Mouse (Mus musculus) frontal cortex, postnatal 10 days (tissue): ENCODE data around the gene Rpl15.
"Not testable (repeated sequence)": the region's sequence is repeated elsewhere in the genome, so short reads cannot be mapped to it uniquely, and the experiment has no call there.

ENCODE experiments used
- DNase-seq, 2 experiments: peaks; one replicate each; pipeline ENCODE4 v3.0.0; 2022; ENCODE audit warnings: low spot score in 2 of 2, mixed read lengths in 1 of 2

The Rpl15 gene

GRCm38 (mm10) chr14:18241786-18242185 is 29.4 kb downstream of the Rpl15 start:
- no peak for DNase-seq

DNA sequence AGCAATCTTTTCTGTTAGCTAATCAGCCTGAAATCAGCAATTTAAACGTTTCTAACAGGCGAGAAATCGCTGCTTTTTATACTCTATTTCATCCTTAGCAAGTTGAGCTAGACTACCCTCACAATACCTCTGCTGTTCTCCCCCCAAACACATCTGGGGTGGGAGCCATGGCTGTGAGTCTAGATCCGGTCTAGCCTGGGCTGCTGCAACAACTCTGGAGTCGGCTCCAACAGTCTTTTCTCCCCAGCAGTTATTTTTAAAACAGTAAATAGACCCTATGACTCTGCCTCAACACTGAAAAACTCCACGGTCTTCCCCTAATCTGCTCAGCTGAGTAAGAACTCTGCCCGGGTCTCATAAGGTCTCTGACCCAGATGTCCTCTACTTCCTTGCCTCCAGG is 31.1 kb downstream of the Rpl15 start:
- no peak for DNase-seq

GRCm38 (mm10) chr14:18238750-18239731 is 32.1 kb downstream of the Rpl15 start, which contains the start of gene Nr1d2:
TSS of gene Nr1d2 (minus strand) at chr14:18239127.
- peak; percentile 98 to 99 for DNase-seq

GRCm38 (mm10) chr14:18238131-18238749 is 33.0 kb downstream of the Rpl15 start:
- peak; percentile 97 to 98 for DNase-seq

DNA sequence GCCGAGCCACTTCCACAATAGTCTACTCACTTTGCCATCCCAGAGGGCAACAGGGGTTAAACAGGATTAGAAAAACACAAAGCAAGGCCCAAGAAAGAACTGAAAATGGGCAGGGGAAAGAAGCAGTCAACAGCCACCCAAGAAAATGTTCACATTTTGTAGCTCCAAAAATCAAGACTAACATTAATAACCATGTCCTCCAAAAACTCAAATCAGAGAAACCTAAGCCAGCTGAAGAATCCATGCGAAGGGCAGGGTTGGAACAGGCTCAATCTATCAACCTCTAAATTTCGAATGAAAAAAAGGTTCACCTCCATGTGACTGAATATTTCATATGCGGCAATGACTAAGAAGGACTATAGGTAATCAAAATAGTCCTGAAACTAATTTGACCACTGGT is 33.8 kb downstream of the Rpl15 start:
- no peak for DNase-seq

DNA sequence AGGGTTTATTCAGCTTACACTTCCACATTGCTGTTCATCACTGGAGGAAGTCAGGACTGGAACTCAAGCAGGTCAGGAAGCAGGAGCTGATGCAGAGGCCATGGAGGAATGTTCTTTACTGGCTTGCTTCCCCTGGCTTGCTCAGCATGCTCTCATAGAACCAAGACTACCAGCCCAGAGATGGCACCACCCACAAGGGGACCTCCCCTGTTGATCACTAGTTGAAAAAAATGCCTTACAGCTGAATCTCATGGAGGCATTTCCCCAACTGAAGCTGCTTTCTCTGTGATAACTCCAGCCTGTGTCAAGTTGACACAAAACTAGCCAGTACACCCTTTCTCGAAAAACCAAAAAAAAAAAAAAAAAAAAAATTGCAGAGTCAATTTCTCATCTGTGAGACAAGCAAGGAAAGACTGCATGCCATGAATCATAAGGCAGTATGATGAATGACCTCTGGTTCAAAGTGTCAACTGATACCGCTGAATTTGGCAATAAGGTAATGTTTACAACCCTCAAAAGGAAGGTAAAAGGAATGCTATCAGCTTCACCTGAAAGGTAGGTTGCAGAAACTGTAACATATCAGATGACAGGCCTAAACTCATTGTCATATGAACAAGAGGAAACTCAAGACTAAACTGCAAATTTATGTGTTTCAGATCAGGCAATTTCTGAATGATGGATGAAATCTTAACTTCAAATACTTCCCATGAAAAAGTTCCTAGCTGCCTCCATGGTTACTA is 34.5 kb downstream of the Rpl15 start:
- not testable (repeated sequence) for DNase-seq

GRCm38 (mm10) chr14:18233981-18234960 is 36.9 kb downstream of the Rpl15 start:
- no peak for DNase-seq

- DNase-seq = no peak
Observed at GRCm38 (mm10) chr14:18233076-18233475, 38.1 kb downstream of the Rpl15 start.

- DNase-seq = not testable (repeated sequence)
Observed at GRCm38 (mm10) chr14:18231866-18232265, 39.3 kb downstream of the Rpl15 start.

DNA sequence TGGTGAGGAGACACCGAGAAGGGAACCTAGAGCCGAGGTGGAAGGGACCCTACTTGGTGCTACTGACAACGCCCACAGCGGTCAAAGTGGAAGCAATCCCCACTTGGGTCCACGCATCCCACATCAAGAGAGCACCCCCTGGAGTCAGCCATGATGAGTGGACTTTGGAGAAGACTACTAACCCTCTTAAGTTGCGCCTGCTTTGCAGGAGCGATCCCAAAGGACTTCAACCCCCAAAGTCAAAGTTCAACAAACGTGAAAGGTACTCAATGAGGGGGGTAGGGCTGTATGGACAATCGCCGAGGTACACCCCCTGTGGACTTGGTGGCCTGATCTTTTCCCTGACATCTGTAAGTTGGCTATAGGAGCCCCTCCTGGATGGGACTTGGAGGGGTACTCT is 41.4 kb downstream of the Rpl15 start:
- not testable (repeated sequence) for DNase-seq

- not testable (repeated sequence) for DNase-seq
Observed at GRCm38 (mm10) chr14:18226181-18226580, 45.0 kb downstream of the Rpl15 start.

DNA sequence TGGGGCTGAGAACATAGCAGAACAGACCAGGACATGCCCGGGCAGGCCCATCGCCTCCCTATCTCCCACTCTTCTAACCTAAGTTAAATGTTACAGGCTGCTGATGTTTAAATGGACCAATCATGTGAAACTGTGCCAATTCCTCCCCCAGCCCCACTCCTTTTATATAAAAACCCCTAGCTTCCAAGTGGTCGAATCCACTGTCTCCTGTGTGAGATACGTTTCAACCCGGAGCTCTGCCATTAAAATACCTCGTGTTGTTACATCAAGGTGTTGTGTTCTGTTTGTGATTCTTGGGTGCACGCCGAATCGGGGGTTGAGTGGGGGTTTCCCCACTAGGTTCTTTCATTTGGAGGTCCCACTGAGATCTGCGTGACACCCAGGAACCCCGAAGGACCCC is 45.8 kb downstream of the Rpl15 start:
- DNase-seq = not testable (repeated sequence)

- no peak for DNase-seq
Observed at GRCm38 (mm10) chr14:18221977-18222376, 49.2 kb downstream of the Rpl15 start.
